Mouse (Mus musculus): ENCODE measurements around the gene Rorb.

- TF ChIP-seq POLR2AphosphoS2 (IDR thresholded peaks at IDR 0.05; ENCODE audit: insufficient read length, low read depth) (no peak), MAX (IDR thresholded peaks at IDR 0.05; ENCODE audit: low read depth) (no peak), POLR2A (IDR thresholded peaks at IDR 0.05; ENCODE audit: insufficient read length, low read depth) (no peak), MYOG (IDR thresholded peaks at IDR 0.05; ENCODE audit: control insufficient read depth in 1 of 3, insufficient read depth in 1 of 3, insufficient read length in 2 of 3, low read depth in 2 of 3) (no peak), CEBPB (IDR thresholded peaks at IDR 0.05; ENCODE audit: insufficient read depth, poor library complexity, severe bottlenecking) (0 out of 2 replicates have a peak, but pooled peaks have one; percentile 19), REST (IDR thresholded peaks at IDR 0.05; ENCODE audit: insufficient read depth, insufficient read length) (no peak), TCF12 (IDR thresholded peaks at IDR 0.05; ENCODE audit: insufficient read depth, poor library complexity, severe bottlenecking) (no peak)
Measured at GRCm38 (mm10) chr19:18888491-18889116, 222.4 kb downstream of the Rorb start.

Measured in myocyte (in vitro differentiated cells).